Comparison of ENCODE assay signal across 26 mouse cellular contexts in genomic region chr16:29504198-29504597, GRCm38 (mm10). TPM values are rescaled to one million over a fixed set of nuclear protein-coding genes. Genes with fewer than 3 reads are reported as not detected.
DNase-seq lines count a peak whose midpoint lies in the region; ATAC-seq and TF ChIP-seq lines count a peak whose summit lies in the region.
"Had no signal": no experiment of that assay in that cellular context is flagged by ENCODE, and none has a peak within 500 bp of the region (broad histone marks: within the 10 kb centered on the region; RNA-seq: fewer than 3 reads in every experiment).

No protein-coding gene starts in this region.

- no peak overlapping the region for H3K9ac ChIP-seq in heart, embryonic 12.5 days
- H3K9ac ChIP-seq in intestine, postnatal 0 days (ENCODE audit: low read depth, low read length) = no peak overlapping the region
- H3K9ac ChIP-seq: heart, embryonic 13.5 days; neural tube, embryonic 15.5 days had no signal

- no peak overlapping the region for H3K27ac ChIP-seq in heart, embryonic 12.5 days (ENCODE audit: poor library complexity, severe bottlenecking)
- H3K27ac ChIP-seq in left cerebral cortex, adult 2 months = peak overlapping the region; percentile 21; the same call in 1 of the 2 replicates
- H3K27ac ChIP-seq in testis, adult 2 months (ENCODE audit: control insufficient read depth, insufficient read depth, low read depth, low read length) = no peak overlapping the region
- no peak overlapping the region for H3K27ac ChIP-seq in intestine, postnatal 0 days (ENCODE audit: low read depth, low read length)
- H3K27ac ChIP-seq: embryonic facial prominence, embryonic 10.5 days; heart, embryonic 13.5 days; neural tube, embryonic 15.5 days had no signal

- H3K27me3 ChIP-seq in heart, embryonic 12.5 days (replicated peaks) = no peaks in the 10 kb centered on the region
- no peaks in the 10 kb centered on the region for H3K27me3 ChIP-seq in testis, adult 2 months (ENCODE audit: control insufficient read depth, insufficient read depth, low read length)
- H3K27me3 ChIP-seq in intestine, postnatal 0 days (replicated peaks; ENCODE audit: control insufficient read depth, insufficient read depth, low read length) = no peaks in the 10 kb centered on the region
- H3K27me3 ChIP-seq: heart, embryonic 13.5 days; neural tube, embryonic 15.5 days had no signal

- H3K4me1 ChIP-seq in heart, embryonic 12.5 days (replicated peaks) = no peaks in the 10 kb centered on the region
- peaks cover 2% of the 10 kb centered on the region; the same call in 1 of the 2 replicates for H3K4me1 ChIP-seq in testis, adult 2 months (ENCODE audit: control insufficient read depth, insufficient read depth, low read length)
- no peaks in the 10 kb centered on the region for H3K4me1 ChIP-seq in intestine, postnatal 0 days (replicated peaks; ENCODE audit: control insufficient read depth, insufficient read depth, low read length)
- H3K4me1 ChIP-seq: embryonic facial prominence, embryonic 10.5 days; heart, embryonic 13.5 days; neural tube, embryonic 15.5 days had no signal

- no peak for ATAC-seq in heart, embryonic 12.5 days (ENCODE audit: insufficient number of reproducible peaks, low FRiP score)
- no peak for ATAC-seq in intestine, postnatal 0 days
- ATAC-seq: inflammation-experienced regulatory T-cells, adult 6 months had no signal

- H3K9me3 ChIP-seq in heart, embryonic 12.5 days (replicated peaks) = no peaks in the 10 kb centered on the region
- no peaks in the 10 kb centered on the region for H3K9me3 ChIP-seq in intestine, postnatal 0 days (ENCODE audit: control insufficient read depth)
- H3K9me3 ChIP-seq: embryonic facial prominence, embryonic 10.5 days; heart, embryonic 13.5 days; neural tube, embryonic 15.5 days had no signal

- H3K4me3 ChIP-seq in heart, embryonic 12.5 days = no peak overlapping the region
- no peak overlapping the region for H3K4me3 ChIP-seq in left cerebral cortex, adult 2 months
- peak overlapping the region; percentile 52 for H3K4me3 ChIP-seq in testis, adult 2 months (ENCODE audit: control insufficient read depth, low read depth, low read length)
- no peak overlapping the region for H3K4me3 ChIP-seq in intestine, postnatal 0 days (ENCODE audit: low read depth, low read length)
- H3K4me3 ChIP-seq: embryonic facial prominence, embryonic 10.5 days; heart, embryonic 13.5 days; myocyte; neural tube, embryonic 15.5 days had no signal

- no peak for TF ChIP-seq POLR2A in testis, adult 2 months (IDR thresholded peaks at IDR 0.05; ENCODE audit: control insufficient read depth, low read depth, low read length)

- no peak for TF ChIP-seq CTCF in left cerebral cortex, adult 2 months (IDR thresholded peaks at IDR 0.05)
- TF ChIP-seq CTCF in testis, adult 2 months (IDR thresholded peaks at IDR 0.05; ENCODE audit: control insufficient read depth, insufficient read depth, insufficient replicate concordance, low read depth, low read length) = no peak
- no peak for TF ChIP-seq CTCF in intestine, postnatal 0 days (IDR thresholded peaks at IDR 0.05; ENCODE audit: low read depth)

- 63% methylated on average over 9 of the region's 9 CpGs for WGBS in heart, embryonic 12.5 days
- 71% methylated on average over 9 of the region's 9 CpGs for WGBS in intestine, postnatal 0 days

- H3K36me3 ChIP-seq in heart, embryonic 12.5 days = no peaks in the 10 kb centered on the region
- no peaks in the 10 kb centered on the region for H3K36me3 ChIP-seq in testis, adult 2 months (ENCODE audit: control insufficient read depth, insufficient read depth, low read length)
- H3K36me3 ChIP-seq in intestine, postnatal 0 days (ENCODE audit: control insufficient read depth, insufficient read depth) = no peaks in the 10 kb centered on the region
- H3K36me3 ChIP-seq: embryonic facial prominence, embryonic 10.5 days; heart, embryonic 13.5 days; neural tube, embryonic 15.5 days had no signal

- intact Hi-C loops in heart, postnatal 10 days (cut with DNase I) = no loop called here
- intact Hi-C loops in left cerebral cortex, adult 2 months (cut with DNase I) = no loop called here

- H3K4me2 ChIP-seq in heart, embryonic 12.5 days = no peak overlapping the region
- no peak overlapping the region for H3K4me2 ChIP-seq in intestine, postnatal 0 days (replicated peaks; ENCODE audit: low read depth)
- H3K4me2 ChIP-seq: heart, embryonic 13.5 days; liver, embryonic 11.5 days; neural tube, embryonic 15.5 days had no signal

- peak; percentile 0 to 1 for DNase-seq in heart, postnatal 10 days
- DNase-seq in left cerebral cortex, adult 2 months (ENCODE audit: extremely low spot score in 1 of 2, low spot score in 2 of 2) = no peak
- DNase-seq in left cerebral cortex, adult 11 months (ENCODE audit: low spot score) = no peak
- DNase-seq in testis, postnatal 10 days (ENCODE audit: low spot score) = no peak
- DNase-seq: heart, adult 11 months; heart, postnatal 36 days; kidney, adult 8-10 months; kidney, postnatal 14 days; lung, adult 18-20 months; lung, postnatal 14 days; midbrain, embryonic 14.5 days had no signal

RNA-seq across cellular contexts. Expression of gene Atp13a4, which starts 40.5 kb away (rescaled TPM):
- total RNA-seq in heart, postnatal 10 days (2021) = not detected
- polyA plus RNA-seq in heart, embryonic 12.5 days (2016; fragmentation: Nextera tagmentation; extraction: Ambion mirVana) = 0.05 TPM in 1 of 2 replicates, not detected in the other
- 10 to 100 TPM; 12.9 to 13.2 TPM for total RNA-seq in left cerebral cortex, adult 2 months (2021)
- 3.9 and 7.4 TPM in 2 replicates for polyA plus RNA-seq in testis, adult 2 months (2012; rRNA removed)
- polyA plus RNA-seq in intestine, postnatal 0 days (2015; fragmentation: Nextera tagmentation; extraction: Ambion mirVana) = not detected in 2 replicates
- total RNA-seq: adrenal gland, adult 18-20 months; common myeloid progenitor, adult 5-6 weeks; gastrocnemius, adult 8-10 months; heart, postnatal 36 days; megakaryocyte, adult 5-6 weeks had no signal
- polyA plus RNA-seq: embryonic facial prominence, embryonic 10.5 days; heart, embryonic 13.5 days; inflammation-experienced regulatory T-cells, adult 6 months; limb, embryonic 11.5 days; spleen, adult 2 months had no signal

Comparison
In these comparisons a context has a peak if more than half of its experiments do, and no peak if none do; other contexts are left out.
1. DNase-seq: peak in heart, postnatal 10 days (2 of 2); none in left cerebral cortex, adult 2 months (0 of 2), left cerebral cortex, adult 11 months (single experiment) and testis, postnatal 10 days (single experiment).